Mouse (Mus musculus) yolk sac, embryonic 10.5 days (tissue): ENCODE measurements around the gene Calb2.

Experiments
- DNase-seq: peaks from one replicate; pipeline ENCODE4 v3.0.0-alpha.2; 2017; ENCODE audit warnings: low spot score

The Calb2 gene

DNA sequence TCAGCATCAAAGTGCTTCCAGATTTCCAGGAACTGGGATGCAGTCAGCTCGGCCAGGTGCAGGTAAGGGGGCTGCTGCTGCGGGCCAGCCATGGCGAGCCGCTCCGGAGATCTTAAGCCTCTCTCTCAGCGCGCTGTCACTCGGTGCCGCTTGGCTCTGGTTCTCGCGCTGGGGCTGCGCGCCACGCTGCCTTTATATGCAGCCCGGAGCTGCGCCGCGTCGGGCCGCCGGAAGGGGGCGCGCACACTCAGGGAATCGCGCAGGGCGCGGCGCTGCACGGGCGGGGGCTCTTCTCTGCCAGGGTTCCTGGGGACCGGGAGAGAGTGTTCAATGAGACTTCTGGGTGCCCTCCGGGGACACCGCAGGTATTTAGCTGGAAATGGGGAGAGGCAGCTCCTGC is at the start of gene Calb2:
Calb2 (minus strand) TSS at position 165 of the 400 bp plus-strand sequence.
- peak; percentile 24 for DNase-seq

DNA sequence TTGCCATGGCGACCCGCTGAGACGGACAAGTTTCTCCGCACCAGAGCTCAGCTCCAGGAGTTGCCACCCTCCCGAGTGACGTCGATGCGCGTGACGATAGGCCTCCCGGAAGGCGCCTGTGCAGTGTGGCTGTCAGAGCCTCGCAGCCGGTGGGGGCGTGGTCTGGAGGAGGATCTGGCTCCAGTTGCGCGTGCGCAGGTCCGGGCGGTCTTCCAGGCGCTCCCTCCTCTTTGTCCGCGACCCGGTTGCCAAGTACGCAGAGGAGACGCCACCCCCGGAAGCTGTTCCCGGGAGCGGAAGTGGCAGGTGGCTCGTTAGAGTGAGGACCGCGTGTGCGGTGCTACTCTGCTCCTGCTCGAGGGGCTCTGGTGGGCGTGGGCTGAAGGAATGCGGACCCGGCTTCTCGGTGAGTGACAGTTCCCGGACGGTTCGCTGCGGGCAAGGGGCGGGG is 49.7 kb upstream of the Calb2 start:
- peak; percentile 99 for DNase-seq

DNA sequence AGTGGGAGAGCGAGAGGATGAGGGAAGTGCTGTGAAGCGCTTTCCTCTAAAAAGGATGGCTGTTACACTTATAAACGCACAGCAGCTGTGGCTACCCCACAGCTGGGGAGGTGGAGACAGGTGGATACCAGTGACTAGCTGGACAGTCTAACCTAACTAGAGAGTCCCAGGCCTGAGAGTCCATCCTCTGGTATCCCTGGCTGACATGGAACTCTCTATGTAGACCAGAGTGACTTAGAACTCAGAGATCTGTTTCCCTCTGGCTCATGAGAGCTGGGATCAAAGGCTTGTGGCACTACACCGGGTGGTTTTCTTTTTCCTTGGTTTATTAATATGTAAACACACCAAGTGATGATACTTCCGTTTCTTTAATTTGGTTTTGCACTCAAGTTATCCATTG is 49.2 kb upstream of the Calb2 start:
- DNase-seq: no peak

DNA sequence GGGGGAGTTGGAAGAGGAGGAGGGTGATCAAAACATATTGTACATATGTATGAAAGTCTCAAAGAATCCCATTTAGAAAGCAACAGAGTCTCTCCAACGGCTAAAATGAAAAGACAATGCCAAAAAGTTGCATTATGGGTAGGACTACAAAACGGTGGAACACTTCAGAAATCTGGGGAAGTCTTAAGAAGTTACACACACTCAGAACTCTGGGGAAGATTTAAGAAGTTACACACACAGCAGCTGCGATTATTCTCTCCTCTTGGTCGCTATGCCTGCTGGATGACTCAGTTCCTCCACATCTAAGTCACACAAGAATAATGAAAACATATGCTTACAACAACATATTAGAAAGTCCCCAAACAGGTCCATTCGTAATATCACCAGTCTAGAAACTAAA is 48.2 kb upstream of the Calb2 start:
- no peak for DNase-seq

DNA sequence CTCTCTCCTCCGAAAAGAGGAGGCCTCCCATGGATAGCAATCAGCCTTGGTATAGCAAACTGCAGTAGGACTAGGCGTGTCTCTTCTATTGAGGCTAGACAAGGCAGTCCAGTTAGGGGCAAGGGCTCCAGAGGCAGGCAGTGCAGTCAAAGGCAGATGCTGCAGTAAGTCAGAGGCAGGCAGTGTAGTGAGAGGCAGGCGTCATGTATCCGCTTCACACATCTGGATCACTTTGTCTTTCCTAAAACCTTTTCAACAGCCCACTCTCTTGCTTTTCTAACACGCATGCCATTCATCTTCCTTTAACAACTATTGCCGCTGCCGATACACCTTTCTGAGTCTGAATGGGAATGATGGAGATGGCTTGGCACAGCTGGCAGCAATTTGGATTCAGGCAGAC is 47.4 kb upstream of the Calb2 start, which contains the start of gene Cmtr2:
Cmtr2 (plus strand) TSS at position 301 of the 400 bp plus-strand sequence.
- DNase-seq: no peak

DNA sequence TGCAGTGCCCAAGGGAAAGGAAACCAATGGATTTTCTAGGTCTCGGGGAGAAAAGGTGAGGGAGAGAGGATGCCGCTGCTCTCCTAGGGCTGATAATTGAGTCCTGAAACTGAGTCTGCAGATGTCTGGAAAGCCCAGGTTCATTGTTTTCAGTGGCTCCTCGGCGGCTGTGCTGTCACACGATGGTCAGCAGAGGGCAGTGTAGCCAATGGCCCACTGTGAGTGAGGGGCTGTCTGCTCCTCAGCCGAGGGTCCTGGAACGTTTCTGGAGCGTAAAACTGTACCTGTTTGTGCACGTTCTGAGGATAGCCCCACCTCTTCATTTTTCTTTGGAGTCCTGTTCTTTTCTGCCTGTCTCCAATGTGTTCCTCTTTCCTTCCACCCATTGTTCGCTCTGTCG is 33.8 kb upstream of the Calb2 start:
- DNase-seq: no peak

DNA sequence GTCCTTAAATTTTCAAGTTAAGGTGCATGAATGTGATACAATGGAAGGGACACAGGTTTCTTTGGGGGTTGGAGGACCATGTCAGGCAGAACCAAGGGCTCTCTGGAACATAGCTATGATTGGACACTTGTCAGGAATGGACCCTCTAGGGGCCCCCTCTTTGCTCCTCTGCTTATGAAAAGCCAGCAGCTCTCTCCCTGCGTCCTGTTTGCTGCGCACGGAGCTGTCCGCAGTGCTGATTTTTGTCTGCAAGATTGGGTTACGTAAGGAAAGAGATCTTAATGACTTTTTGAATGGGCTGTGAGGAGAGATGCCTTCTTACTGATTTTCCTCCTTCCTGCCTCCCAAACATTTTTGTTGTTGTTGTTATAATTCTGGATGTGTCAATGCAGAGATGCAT is 28.7 kb upstream of the Calb2 start:
- DNase-seq: peak; percentile 60

DNA sequence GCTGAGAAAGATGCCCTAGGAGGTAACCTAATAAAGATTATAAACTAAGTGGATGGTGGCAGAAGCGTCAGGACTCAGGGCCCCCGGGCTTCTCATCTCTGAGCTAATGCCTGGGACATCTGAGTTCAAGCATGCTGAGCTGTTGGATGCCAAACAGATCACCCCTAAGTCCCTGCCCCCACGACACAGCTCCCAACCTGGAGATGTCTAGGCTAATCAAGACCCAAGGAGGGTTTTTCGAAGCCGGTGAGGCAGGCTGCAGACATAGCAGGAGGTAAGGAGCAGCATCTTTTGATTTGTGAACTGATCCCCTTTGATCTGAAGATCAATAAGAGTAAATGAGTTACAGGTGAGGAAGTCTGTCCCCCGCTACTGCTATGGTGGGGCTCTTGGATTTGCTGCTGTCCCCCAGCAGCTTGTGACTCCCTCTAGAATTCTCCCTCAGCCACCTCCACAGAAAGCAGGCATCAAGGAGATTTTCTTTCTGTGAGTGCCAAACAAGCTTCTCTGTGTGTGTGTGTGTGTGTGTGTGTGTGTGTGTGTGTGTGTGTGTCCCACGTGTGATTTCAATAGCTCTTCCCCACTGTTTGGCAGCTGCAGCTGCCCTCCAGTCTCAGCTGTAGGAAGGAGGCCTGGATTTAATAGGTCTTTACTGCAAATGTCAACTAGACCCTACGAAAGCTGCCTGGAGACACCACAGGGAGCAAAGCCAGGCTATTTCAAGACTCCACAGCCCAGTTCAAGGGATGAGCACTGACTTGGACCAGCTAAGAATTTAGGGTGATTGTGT is 21.1 kb upstream of the Calb2 start:
- no peak for DNase-seq

DNA sequence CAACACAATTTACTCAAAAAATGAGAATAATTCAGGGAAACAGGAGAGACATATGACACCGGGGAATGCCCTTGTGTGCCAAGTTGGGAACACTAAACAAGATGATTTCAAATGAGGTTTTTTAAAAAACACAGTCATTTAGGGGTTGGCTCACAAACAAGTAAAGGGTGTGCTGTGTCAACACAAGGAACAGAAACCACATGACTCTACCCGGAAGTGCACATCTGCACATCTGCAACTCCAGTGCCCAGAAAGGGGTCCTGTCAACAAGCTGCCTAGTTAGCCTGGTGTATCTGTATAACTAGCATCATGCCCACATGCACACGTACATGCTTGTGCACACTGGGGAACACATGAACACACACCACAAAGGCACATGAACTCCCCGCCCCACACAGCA is 17.5 kb upstream of the Calb2 start:
- DNase-seq: no peak

DNA sequence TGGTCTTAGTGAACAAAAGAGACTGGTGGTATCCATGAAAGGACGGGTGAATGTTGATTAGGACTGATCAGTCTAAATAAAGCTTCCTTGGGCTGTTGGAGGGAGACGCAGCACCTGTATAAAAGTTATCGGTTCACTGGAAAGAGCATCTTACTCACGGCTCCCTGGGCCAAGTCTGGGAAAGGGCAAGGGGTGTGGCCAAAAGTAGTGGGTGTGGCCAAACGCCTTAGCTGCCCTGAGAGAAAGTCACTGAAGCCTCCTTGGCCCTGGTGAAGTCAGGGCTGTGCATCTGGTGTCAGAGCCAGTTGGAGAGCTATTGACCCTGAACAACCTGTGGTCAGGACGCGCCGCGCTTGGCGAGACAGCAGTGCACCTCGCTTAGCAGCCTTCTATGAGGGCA is 15.7 kb upstream of the Calb2 start:
- no peak for DNase-seq

DNA sequence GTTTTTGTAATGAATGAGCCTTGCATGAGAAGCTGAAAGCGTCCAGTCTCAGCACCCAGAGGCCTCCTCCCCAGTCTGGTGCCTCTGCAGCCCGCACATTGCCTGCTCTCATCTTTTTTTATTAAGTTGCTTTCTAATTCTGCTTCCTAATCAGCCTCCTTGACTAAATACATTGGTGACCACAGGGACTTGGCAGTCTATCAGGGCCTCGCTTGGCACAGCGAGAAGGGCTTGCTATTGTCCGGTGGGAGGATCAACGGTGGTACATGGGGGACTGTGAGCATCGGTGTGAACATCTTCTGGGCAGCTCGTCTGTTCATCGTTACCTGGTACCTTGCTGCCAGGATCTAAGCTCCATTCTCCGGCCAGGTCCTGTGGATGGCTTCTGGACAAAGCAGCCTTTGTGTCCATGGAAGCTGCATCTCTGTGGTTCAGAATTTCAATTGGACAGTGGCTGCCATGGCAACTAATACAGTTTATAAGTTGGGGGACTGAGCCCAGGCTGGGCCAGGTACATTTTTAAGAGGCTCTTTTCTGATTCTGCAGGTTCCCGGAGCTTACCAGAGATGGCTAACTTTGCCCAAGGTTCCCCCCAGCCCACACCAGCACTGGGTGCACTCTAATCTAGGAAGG is 14.8 kb upstream of the Calb2 start:
- DNase-seq: no peak

DNA sequence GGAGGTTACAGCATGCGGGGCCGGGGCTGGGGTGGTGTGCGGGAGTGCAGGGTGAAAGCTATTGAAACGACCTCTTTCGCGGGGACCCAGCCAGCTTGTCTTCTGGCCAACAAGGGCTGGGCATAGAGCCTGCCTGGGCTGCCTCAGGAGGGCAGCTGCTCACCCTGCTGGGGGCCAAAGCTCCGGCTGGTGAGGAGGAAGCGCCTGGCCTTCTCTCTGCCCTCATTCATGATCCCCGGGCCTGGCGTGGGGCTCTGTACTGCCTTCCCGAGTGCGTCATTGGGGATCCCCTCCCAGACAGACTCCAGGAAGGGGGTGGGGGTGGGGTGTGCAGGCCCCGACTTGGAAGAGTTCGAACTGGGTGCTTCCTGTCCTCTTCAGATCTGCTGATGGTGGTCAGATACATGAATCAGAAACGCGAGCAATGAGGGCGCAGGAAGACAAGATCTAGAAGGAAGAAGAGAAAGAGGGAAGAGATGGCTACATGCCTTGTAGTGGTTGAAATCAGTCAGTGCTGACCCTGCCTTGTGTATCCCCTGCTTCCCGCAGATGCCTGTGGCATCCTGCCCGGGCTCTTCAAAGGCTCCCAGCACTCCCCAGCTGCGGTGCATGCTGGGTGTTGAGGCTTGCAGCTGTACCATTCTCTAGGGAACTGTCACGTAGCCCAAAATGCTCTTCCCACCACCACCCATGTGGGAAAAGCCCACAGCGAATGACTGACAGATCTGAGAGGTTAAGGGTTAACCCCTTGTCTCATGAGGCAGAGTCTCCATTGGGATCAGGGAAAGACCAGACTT is 9.5 kb upstream of the Calb2 start:
- DNase-seq: no peak

DNA sequence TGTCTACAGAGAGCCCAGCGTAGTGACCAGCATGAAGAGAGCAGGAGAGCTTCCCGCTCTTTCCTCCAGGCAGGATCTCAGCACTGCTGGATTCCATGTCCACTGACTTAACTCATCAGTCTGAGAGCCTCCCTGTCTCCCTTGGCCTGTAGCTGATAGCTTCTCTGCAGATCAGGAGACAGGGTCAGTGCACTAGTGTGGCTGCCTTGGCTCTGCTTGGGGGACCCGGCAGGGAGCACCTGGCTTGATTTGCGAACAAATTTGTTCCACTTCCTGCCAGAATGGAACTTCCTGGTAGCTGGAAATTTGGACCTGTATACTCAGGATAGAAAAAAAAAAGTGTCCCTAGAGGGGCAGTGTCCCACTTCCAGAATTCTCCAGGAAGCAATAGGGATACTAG is 6.8 kb upstream of the Calb2 start:
- no peak for DNase-seq

DNA sequence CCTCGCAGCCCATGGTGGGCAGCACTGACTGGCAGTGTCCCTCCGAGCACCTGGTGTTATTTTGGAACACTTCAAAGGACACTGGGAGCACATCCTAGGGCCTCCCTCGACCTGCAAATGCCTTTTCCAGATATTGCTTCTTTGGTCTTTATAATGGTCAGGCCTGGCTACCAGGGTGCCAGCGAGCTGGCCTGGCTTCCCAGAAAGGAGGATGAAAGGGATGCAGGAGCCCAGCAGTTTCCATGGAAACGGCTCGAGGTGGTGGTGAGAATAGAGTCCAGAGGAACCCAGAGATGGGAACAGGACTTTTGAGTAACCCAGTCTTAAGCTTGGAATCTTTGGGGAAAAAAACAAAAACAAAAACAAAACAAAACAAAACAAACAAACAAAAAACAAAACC is 4.2 kb upstream of the Calb2 start:
- no peak for DNase-seq

DNA sequence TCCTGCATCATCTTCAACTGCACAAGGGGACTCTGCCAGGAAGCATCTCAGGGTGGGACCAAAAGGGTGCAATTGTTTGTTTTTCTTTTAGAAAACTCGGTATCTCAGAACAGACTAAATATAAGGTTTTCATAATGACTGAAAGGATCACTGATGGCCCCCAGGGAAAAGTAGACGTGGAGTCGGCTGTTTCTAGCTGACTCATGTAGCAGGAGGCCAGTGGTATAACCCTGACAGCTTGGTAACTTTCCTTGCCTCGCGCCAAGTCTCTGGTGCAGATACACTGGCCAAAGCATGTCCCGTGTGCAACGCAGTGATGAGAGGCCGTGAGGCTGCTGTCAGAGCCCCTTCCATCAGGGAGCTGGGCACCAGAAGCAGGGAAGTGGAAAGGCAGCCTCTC is 1.7 kb downstream of the Calb2 start:
- no peak for DNase-seq

DNA sequence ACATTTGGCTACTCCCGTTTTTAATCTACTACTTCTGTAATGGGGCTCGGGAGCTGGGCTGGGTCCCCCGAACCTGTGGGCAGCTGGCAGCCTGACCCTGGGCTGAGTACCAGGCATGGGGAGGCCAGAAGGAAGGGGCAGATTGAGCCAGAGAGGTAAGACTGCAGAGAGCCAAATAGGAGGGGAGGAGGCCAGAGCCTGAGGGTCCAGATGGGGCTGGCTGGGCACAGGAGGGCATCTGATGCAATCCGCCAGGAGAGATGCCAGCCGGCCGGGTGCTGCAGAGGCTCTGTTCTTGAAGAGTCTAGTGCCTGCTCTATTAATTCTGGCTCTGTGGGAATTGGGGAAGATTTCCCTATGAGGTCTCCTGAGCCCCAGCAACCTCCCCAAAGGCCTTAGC is 6.0 kb downstream of the Calb2 start:
- no peak for DNase-seq

DNA sequence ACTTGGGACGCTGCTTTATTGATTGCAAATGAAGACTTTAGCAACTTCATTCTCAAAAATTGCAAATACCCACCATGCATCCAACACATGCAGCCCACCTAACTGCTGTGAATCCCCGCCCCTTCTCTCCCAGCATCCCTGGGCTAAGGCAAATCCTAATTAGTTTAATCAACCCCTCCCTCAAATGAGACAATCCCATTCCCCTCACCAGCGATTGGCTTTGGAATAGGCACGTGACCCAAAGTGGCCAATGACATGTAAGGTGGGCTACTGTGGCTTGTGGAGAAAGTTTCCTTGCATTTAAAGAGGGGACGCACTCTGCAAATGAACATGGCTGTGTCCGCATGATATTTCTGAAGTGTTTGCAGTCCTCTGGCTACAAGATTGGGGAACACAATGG is 15.1 kb downstream of the Calb2 start:
- no peak for DNase-seq

DNA sequence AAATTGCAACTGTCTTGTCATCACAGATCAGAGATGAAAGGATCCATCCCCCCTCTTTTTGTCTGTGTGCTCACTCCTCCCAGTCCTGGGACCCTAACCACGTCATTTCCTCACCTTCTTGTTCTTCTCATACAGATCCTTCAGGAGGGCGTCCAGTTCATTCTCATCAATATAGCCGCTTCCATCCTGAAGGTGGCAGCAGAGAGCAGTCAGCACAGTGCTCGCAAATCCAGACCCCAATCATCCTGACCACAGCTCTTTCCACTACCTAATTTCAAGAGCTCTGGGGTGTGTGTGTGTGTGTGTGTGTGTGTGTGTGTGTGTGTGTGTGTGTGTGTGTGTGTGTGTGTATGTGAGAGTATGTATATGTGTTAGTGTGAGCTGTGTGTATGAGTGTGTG is 22.5 kb downstream of the Calb2 start:
- DNase-seq: peak; percentile 11

DNA sequence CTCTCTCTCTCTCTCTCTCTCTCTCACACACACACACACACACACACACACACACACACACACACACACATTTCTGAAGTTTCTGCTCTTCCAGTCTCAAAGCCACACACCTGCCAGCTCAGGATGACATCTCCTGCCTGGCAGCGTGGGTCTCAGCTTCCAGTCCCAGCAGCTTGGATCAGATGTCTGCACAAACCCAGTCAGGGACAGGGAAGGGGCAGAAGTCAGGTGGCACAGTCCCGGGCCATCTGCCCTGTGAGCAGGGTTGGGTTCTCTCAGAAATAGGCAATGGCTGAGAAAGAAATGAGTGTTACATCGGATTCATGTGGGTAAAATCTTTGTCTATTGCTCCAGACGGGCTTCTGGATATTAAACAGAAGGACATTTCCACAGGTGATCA is 27.2 kb downstream of the Calb2 start:
- DNase-seq: no peak

DNA sequence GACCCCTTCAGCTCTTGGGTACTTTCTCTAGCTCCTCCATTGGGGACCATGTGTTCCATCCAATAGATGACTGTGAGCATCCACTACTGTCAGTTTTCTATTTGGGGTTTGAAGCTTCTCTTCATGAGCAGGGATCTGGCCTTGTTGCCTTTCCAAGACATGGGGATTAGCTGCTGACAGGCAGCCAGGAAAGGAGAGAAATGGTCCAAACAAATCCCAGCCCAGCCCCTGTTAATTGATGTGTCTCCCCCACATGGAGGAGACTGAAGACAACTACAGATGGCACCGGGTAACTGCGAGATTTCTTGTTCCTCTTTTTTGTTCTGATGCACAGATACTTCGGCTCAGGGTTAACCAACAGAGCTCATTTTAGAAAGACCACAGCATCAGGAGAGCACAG is 27.9 kb downstream of the Calb2 start:
- no peak for DNase-seq

DNA sequence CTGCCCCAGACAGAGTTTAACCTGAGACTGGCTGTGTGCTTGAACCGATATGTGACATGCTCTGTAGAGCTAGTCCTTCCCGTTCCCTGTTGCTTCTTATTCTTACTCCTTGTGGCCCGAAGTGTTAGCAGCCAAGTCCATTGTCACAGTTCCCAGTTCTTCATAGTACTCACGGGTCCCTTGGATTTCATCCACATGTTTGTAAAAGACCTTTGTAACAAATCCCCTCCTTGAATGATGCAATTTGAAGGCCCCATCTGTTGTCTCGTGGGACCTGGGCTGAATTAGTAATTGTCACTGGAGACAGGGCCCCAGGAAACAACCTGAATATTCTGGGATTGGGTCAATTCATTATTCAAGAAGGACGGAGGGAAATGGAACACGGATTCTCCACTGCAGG is 32.5 kb downstream of the Calb2 start:
- no peak for DNase-seq

DNA sequence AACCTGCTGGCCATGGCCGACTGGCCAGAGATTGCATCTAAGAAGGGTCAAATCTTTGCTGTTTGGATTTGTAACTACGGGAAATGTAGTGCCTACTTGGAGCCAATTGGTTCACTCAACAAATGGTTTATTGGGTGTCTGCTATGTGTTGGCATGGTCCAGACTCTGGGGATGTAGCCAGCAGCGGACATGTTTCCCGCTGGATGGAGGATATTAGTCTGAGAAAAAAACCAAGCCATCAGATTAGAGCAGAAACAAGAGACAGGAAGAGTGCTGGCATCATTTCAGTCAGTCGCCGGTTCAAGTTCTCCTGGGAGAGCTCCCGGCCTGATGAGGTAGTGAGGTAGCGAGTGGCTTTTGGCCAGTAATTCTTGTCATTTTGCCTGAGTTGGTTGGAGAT is 33.8 kb downstream of the Calb2 start:
- DNase-seq: no peak

DNA sequence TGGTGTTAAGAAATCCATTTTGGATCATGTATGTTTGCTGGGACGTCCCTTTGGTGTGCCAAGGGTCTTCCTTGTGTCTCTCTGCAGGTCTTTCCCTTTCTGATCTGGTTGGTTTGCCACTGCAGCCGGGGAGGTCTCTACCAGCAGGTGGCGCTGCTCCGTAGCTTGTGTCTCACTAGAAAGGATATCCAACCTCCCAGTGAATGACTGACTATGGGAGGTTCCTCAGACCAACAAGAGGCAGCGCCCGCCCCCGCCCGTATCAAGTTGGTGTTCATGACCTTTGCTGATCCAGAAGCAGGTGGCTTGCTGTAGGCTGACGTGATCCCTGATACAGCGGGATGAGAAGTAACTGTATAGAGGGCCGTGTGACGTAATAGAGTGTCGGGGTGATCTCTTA is 37.5 kb downstream of the Calb2 start:
- peak; percentile 70 for DNase-seq
